ENCODE assay signal across 18 mouse cellular contexts in the genomic region with DNA sequence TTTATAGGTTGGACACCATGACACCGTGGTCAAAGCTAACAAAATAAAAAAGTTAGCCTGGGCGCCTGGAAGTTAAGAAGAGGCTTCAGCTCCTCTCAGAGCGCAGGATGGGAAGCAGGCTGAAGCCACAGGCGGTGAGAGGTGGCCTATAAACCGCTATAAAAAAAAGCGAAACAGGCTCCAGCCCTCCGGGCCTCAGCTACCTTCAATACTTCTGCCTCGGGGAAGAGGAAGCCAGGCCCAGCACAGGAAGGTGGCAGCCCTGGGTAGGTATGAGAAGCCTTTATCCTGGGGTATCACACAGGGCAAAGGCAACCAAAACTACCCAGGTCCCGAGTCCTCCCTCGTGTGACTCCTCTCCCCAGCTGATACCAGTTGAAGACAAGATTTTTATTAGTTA. TPM values are rescaled to one million over a fixed set of nuclear protein-coding genes. Genes with fewer than 3 reads are reported as not detected.
DNase-seq lines count a peak whose midpoint lies in the region; ATAC-seq and TF ChIP-seq lines count a peak whose summit lies in the region.
"Had no signal": no experiment of that assay in that cellular context is flagged by ENCODE, and none has a peak within 500 bp of the region (broad histone marks: within the 10 kb centered on the region; RNA-seq: fewer than 3 reads in every experiment).

No protein-coding gene starts in this region.

- peaks cover 7% of the 10 kb centered on the region for H3K4me1 ChIP-seq in thymus, adult 2 months (replicated peaks; ENCODE audit: control insufficient read depth, insufficient read depth, low read length)
- H3K4me1 ChIP-seq: liver, embryonic 13.5 days had no signal

- no peaks in the 10 kb centered on the region for H3K27me3 ChIP-seq in thymus, adult 2 months (ENCODE audit: control insufficient read depth, insufficient read depth, low read length)
- H3K27me3 ChIP-seq: limb, embryonic 12.5 days; liver, embryonic 13.5 days; Patski had no signal

- no peak for TF ChIP-seq CTCF in thymus, adult 2 months (IDR thresholded peaks at IDR 0.05; ENCODE audit: borderline replicate concordance, control insufficient read depth, extremely low read depth, insufficient read depth, low read length, poor library complexity)

- H3K4me3 ChIP-seq in thymus, adult 2 months (ENCODE audit: control insufficient read depth, insufficient read depth, low read length), result no peak overlapping the region
- H3K4me3 ChIP-seq: forebrain, embryonic 10.5 days; limb, embryonic 12.5 days; liver, embryonic 13.5 days had no signal

- ATAC-seq in granulocyte monocyte progenitor cell, adult 5-6 weeks (replicated peaks; ENCODE audit: poor library complexity, severe bottlenecking), result peak; percentile 41
- ATAC-seq in megakaryocyte progenitor cell, adult 5-6 weeks (replicated peaks; ENCODE audit: poor library complexity), result peak; percentile 42
- no peak for ATAC-seq in activated CD4-positive, CD25-positive, alpha-beta regulatory T cell, adult 4 months
- ATAC-seq: hindbrain, postnatal 0 days; midbrain, embryonic 16.5 days; Patski had no signal

- intact Hi-C loops in heart, postnatal 10 days (cut with DNase I), result no loop called here

- no peak overlapping the region for H3K27ac ChIP-seq in thymus, adult 2 months (ENCODE audit: control insufficient read depth, insufficient read depth, low read length)
- H3K27ac ChIP-seq: forebrain, embryonic 10.5 days; hindbrain, postnatal 0 days; limb, embryonic 12.5 days; liver, embryonic 13.5 days had no signal

- no peaks in the 10 kb centered on the region for H3K36me3 ChIP-seq in thymus, adult 2 months (ENCODE audit: control insufficient read depth, insufficient read depth, low read length)
- H3K36me3 ChIP-seq: forebrain, embryonic 10.5 days; limb, embryonic 12.5 days; liver, embryonic 13.5 days had no signal

- peak; percentile 25 to 34 for DNase-seq in heart, postnatal 10 days
- DNase-seq in heart, postnatal 4 days, result no peak
- DNase-seq in thymus, postnatal 0 days (ENCODE audit: low spot score), result peak; percentile 7
- no peak for DNase-seq in thymus, adult 2 months
- DNase-seq: cerebellum, adult 9-11 months; gastrocnemius, postnatal 36 days; layer of hippocampus, adult 9-11 months; liver, embryonic 13.5 days; right cerebral cortex, adult 18-20 months; thymus, postnatal 36 days had no signal

- no peak for TF ChIP-seq POLR2A in thymus, adult 2 months (IDR thresholded peaks at IDR 0.05; ENCODE audit: control insufficient read depth, extremely low read depth, insufficient read depth, low read length, poor library complexity)

- WGBS in thymus, adult 2 months, result 11% methylated on average over 10 of the region's 10 CpGs

RNA-seq across cellular contexts. Expression of a gene that starts 22.8 kb away (rescaled TPM):
- total RNA-seq in heart, postnatal 10 days (2021), result 10 to 100 TPM; 25.2 to 26.1 TPM
- 10 to 100 TPM; 12.9 to 14.5 TPM for total RNA-seq in heart, postnatal 4 days (2021)
- 2.4 and 2.6 TPM in 2 replicates for polyA plus RNA-seq in thymus, postnatal 0 days (2015; fragmentation: Nextera tagmentation; extraction: Ambion mirVana)
- polyA plus RNA-seq in thymus, adult 2 months (2012; rRNA removed), result 2.7 and 3.3 TPM in 2 replicates
- 1.9 and 5.9 TPM in 2 replicates for total RNA-seq in granulocyte monocyte progenitor cell, adult 5-6 weeks (2014; fragmentation: Nextera tagmentation)
- total RNA-seq in granulocyte monocyte progenitor cell, adult 5-6 weeks (2017), result 0.99 and 8.9 TPM in 2 replicates
- 1.8 and 2.6 TPM in 2 replicates for total RNA-seq in megakaryocyte progenitor cell, adult 5-6 weeks (2015)
- total RNA-seq in megakaryocyte progenitor cell, adult 5-6 weeks (2017), result 2.2 and 3.9 TPM in 2 replicates
- 1 to 10 TPM; 1.6 to 2.0 TPM for polyA plus RNA-seq in activated CD4-positive, CD25-positive, alpha-beta regulatory T cell, adult 4 months (2017; shearing (Covaris generic))

Comparison
In these comparisons a context has a peak if more than half of its experiments do, and no peak if none do; other contexts are left out.
1. DNase-seq: peak in heart, postnatal 10 days (2 of 2) and thymus, postnatal 0 days (single experiment); none in heart, postnatal 4 days (single experiment) and thymus, adult 2 months (single experiment).